Mouse (Mus musculus) mouse embryonic stem cell (cell line): ENCODE data around the gene Rasgrp2.

Experiments used
- in situ Hi-C, 2 experiments: fragments of 300-500 bp; cut with MboI; formaldehyde crosslinking; loops; 1 replicate in 1 of 2; 3 replicates in 1 of 2; pipeline ENCODE4 v1.14.3; 2019 to 2020; ENCODE audit warnings: low sequenced_read_pairs in 2 of 2, low pct_unique_long_range_greater_than_20kb in 1 of 2, mixed read lengths in 1 of 2; ENCODE audit not compliant: unreplicated experiment in 1 of 2

Gene Rasgrp2

DNA sequence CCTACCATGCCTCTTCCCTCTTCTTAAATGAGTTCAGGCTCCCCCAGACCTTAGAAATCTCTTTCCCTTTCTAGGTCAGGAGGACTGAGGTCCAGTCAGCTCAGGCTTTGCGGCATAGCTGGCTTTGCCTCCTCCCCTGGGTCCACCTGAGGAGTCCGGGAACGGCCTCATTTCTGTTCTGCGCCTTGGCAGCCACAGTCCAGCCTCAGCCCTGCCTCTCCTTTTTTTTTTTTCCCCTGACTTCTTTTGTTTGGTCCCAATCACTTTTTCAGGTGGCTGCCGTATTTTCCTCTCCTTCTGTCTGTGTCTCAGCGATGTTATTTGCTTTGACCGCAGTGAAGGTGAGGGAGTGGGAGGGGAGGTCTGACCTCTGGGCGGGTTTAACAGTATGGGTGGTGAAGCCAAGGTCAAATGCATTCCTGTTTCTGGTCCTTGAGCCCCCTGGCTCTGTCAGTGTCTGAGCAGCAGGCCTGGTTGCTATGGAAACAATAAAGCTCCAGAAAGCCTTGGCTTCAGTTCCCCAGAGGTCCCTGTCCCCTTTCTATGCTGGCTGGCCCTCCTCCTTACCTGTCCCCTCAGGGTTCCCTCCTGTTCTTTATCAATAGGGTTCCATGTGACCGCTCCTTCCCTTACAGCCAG is 53.7 kb downstream of the Rasgrp2 start:
- in situ Hi-C loops: no loop called here

DNA sequence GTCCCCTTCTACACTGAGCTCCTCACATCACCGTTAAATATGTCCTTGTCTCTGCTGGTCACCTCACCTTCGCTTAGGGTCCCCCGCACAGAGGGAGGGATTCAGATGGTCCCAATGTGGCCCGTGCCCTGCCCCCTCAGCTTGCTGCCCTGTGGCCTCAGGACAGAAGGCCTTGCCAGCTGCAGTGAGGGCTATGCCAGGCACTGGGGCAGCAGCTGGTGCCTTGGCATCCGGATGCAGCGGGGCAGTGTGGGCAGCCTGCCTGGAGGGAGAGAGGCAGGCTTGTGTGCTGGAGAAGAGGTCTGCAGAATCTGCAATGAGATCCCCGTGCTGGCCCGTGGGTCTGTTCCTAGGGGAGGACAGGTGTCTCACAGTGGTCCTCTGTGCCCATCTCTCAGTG is 54.2 kb downstream of the Rasgrp2 start:
- in situ Hi-C loops: no loop called here

DNA sequence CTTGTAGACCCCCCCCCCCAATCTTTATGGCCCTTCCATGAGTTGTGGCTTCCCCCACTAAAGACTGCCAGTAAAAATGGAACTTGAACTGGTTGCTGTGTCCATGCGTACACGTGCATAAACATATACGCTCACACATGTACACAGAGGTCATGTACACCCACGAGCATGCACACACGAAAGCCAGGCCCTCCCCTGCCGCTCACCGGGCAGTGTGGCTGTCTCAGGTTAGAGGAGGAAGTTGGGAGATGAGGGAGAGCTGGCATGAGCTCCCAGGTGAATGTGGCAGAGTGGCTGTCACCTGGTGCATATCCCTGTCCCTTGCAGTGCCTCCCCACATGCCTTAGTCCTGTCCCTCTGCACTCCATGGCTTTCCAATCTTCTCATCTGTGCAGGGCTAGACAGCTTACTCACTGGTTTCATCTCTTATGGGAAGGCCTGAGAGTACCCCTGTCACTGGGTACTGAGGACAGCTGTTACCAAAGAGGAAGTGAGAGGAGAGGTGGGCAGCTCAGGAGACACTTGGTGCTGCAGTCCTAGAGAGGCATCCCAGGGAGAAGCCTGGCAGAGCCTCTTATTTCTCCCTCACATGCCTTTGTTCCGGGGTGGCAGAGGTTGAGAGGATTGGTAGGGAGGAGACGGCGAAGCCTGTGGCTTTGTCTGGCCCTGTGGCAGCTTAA is 55.0 kb downstream of the Rasgrp2 start:
- in situ Hi-C loops: no loop called here

DNA sequence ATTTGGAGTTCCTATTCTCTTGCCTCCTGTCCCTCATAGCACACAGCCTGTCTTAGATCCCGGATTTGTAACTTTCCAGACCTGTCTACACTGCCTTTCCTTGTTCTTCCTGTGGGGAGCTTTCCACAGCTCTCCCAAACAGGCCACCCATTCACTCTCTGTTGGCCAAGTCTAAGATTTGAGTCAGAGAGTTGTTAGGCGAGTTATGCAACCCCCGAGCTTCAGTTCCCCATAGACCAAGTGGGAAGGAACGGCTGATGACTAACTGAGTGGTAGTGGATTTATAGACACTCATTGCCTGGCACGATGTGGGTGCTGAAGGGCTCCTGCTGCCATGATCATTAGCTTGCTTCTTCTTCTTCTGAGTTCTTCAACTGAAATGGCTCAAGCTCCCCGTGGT is 60.4 kb downstream of the Rasgrp2 start:
- in situ Hi-C loops: no loop called here

DNA sequence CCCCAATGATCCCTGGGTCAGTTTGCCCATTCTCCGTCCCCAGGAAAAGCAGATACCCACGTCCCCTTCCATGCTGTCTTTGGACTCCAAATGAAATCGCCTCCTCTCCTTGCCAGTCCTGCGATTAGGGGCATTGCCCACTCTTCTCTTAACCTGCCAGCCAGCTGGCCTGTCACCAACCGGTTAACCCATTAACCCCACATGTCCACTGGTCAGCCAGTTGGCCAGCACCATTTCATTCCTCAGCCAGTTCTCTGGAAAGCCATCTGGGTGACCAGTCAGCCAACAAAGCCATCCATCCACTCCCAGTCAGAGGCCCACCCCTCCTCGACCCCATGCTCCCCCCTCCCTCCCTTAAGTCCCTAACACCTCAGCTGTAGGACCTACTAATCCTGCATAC is 63.7 kb downstream of the Rasgrp2 start:
- in situ Hi-C loops: no loop called here

DNA sequence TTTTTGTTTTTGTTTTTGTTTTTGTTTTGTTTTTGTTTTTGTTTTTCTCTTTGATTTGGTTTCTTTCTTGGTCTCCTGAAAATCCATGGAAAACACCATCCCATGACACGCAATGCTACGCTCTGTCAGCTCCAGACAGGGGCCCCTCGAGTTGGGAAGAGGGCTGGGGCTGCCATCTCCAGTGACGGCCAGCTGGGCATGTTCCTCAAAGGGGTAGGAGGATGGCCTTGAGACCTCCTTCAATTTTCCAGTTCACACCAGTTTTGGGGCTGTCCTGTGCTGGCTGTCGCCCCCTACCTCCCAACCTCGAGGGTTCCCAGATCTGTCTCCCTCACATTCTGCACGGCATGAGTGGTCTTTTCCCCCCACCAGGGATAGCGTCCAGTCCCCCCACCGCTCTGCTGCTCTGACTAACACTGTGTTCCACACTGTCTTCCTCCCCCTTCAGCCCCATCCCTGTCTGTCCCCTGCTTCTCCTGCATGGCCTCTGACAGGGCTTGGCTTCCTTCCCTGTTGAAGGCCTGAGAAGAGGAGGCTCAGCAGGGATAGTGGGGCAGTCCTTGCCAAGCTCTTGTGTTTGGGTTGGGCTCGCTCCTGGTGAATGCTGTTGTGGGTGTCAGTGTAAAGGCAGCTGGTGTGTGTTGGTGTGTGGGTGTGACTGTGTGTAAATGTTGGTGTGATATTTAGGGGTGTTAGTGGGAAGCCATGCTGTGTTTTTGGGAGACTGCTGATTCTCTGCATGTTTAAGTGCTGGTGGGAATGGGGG is 65.3 kb downstream of the Rasgrp2 start:
- in situ Hi-C loops: no loop called here
